Mouse (Mus musculus): Measurements from ENCODE around the gene Aebp1.

Gene Aebp1

DNA sequence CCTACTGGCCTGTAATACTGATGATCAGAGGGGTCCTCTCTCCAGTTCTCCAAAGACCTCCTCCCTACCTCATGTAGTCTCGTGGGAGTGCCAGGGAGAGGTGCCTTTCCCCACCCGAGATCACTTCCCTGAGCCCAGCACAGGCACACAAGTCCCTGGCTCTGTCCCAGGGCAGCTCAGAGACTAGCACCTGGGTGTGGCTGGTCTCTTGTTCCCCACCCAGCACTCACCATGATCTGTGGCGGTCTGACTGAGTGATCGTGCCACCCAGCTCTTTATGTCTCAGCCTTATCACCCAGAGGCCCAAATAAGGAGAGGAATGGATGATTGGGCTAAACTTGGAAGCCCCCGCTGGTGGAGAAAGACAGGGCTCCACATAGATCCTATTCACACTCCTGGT is 36.8 kb downstream of the Aebp1 start, which contains the start of gene Myl7:
Myl7 (minus strand) TSS at position 252 of the 400 bp plus-strand sequence.
- no peak for DNase-seq

DNA sequence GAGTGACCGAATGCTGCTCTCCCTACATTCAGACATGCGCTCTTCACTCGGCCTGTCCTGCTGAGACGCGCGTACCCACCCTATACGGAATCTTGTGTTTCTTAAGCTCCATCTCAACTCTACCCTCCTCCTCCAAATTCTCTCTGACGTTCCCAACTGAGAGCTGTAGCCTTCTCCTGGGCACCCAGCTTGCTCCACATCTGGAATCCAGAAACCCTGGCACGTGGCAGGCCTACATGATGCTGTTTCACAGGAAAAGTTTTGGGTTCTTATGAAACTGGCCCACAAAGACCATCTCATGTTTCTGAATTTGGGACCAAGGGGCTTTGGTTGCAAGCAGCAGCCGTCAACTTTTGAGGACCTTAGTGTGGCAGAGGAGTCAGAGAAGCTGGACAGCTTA is 37.5 kb downstream of the Aebp1 start:
- DNase-seq = no peak

DNA sequence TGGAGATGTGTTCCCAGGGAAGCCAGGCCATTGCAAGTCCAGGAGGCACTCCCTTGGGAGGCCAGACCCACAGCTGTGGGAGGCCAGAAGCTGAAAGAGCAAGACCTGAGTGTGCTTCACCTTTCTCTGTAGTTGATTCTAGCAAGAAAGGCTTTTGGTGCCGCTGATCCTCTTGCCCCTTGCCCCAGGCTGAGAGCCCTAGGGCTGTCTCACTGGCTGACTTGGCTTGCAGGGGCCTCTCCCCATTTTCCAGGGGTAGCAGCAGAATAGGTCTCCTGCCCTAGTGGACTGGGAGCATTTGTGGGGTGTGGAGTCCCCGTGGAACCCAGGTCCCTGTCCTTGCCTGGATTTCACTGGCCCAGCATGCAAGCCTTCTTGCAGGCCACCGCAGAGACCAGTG is 39.6 kb downstream of the Aebp1 start:
- DNase-seq = no peak

DNA sequence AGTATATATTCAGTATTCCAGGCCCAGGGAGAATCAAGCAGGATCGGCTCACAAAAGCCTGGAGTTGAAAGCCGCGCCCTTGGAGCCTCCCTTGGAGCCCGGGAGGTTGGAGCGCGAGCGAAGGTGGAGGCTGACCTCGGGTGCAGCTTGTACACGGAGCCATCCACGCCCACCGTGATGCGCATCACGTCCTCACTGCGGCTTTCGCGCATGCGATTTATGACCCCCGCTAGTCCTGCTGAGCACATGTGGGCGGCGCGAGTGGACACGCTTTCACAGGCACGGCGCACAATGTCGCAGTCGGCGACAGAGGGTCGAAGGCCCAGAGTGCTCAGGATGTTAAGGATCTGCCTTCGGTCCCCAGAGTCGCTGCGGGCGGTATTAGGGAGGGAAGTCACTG is 40.2 kb downstream of the Aebp1 start:
- peak; percentile 60 for DNase-seq

DNA sequence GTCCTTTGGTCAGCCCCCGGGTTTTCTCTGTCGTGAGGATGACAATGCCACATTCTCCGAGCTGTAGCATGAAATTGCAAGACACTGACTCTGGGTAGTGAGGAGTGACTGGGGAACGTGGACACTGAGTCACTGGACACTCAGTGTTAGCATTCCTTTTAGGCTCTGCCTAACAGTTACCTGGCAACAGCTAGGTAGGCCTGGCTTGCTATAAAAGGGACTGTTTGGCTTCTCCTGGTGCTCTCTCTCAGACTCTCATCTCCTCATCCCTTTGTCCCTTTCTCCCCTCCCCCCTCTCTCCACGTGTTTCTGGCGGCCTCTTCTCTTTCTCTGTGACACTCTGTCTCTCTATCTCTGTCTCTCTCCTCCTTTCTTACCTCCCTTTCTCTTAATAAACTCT is 40.6 kb downstream of the Aebp1 start:
- DNase-seq = no peak

DNA sequence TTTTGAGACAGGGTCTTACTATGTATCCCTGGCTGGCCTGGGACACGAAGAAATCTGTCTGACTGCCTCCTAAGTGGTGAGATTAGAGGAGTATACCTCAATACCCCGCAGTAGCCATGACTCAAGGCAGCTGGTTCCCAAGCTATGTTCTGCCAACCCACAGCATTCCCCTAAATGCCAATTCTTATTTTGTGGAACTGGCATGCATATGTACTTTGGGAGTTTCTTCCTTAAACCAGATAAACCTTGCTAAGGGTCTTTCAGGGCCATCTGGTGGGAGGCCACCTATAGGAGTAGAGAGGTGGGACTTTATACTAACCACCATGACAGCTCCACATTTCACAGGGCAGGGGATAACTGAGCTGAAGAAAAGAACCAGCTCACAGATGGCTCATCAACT is 42.1 kb downstream of the Aebp1 start:
- no peak for DNase-seq

DNA sequence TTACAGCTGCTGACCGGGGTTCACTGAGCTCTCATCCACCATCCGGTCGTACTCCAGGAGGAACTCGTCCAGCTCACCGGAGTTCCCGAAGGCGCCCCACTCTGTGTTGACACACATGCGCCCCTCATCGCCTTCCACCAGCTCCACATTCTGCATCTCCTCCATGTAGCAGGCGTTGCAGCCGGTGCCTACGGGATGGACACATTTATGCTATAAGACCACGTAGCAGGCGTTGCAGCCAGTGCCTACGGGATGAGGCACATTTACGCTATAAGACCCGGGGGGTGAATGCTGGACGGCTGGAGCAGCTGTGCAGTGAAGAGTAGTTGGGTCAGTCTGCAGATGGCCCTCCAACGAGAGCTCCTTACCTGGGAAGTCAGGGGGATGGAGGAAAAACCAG is 42.6 kb downstream of the Aebp1 start:
- DNase-seq = no peak

DNA sequence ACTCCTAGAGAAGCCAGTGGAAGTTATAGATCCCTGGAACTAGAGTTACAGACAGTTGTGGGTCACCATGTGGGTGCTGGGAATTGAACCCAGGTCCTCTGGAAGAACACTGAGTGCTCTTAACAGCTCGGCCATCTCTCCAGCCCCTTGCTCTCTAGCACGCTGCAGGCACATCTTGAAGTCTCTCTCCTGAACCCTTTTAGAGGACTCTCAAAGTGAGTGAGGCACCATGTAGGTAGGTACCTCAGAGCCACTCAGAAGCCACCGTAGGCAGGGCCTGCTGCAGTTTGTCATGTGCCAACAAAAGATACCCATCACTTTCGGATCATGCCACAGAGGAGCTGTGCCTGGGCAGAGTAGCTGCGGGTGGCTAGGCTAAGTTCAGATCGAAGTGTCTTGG is 43.1 kb downstream of the Aebp1 start:
- no peak for DNase-seq

DNA sequence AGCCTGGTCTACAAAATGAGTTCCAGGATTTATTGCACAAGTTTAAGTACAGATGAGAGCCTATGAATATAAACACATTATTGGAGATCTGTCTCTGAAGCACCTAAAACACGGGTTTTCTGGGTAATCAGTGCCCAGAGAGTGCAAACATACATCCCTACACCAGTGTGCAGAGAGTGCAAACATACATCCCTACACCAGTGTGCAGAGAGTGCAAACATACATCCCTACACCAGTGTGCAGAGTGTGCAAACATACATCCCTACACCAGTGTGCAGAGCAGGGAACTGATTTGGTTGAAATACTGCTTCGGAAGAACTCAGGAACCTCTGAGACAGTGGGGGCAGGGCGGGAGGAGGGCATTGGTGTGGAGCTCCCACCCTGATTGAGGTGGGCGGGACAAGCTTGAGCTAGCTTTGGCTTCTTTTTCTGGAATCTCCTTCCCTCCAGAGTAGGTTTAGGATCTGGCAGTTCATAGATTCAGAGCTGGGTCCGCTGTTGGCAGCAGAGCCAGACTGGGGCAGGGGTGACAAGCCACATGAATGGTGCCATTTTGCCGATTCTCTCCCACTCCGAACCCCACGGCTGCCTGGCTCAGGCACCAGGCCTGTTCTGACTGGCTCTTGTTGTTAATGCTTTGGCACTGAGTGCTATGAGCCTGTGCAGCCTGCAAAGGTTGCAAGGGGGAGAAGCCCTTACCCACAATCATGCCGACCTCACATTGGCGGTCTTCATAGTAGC is 44.2 kb downstream of the Aebp1 start:
- no peak for DNase-seq

DNA sequence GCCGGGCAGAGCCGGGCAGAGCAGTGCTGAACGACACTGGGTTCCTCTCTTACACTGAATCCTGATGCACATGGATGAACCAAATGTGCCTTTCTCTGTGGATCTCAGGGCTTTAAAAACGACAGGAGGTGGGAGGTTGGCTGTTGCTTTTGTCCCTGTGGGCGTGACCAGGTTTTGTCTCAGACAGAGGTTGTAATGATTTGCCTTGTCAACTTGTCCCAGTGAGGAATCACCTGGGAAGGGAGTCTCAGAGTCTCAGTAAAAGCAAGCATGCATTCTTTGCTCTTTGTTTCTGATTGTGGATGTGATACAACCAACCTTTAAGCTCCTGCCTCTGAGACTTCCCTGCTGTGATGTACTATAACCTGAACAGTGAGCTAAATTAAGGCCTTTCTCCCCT is 45.3 kb downstream of the Aebp1 start:
- DNase-seq = no peak

DNA sequence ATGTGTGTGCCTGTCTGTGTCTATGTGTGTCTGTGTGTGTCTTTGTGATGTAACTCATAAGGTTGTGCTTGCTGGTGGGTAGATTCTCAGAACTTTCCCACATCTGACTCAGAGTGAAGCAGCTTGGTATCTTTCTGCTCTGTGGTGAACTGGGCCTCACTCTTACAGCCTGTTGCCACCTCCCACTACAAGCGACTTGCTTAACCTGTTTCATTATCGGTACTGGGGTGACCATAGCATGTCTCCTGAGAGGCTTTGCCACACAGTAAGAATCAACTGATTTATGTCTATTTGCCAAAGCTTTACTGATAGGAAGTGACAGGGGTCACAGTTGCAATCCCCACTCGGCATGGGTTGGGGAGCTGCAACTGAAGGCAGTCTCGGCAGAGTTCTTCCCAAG is 46.9 kb downstream of the Aebp1 start:
- no peak for DNase-seq

DNA sequence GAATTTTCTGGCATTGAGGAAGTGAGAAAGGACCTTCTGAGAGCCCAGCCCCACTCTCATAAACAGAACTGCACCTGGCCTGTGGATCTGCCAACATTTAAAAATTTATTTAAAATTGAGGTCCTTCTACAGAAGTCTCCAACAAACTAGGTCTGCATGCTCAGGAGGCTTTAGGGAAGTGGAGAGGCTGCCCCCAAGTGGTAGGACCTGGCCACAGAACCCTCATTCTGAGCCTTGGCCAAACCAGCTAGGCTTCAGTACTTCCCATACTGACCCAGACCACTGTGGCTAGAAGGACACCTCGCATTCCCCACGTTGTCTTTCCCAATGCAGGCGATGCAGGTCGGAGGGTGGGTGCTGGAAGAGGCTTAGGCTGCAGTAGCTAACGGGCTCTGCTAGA is 50.9 kb downstream of the Aebp1 start:
- peak; percentile 74 for DNase-seq

DNA sequence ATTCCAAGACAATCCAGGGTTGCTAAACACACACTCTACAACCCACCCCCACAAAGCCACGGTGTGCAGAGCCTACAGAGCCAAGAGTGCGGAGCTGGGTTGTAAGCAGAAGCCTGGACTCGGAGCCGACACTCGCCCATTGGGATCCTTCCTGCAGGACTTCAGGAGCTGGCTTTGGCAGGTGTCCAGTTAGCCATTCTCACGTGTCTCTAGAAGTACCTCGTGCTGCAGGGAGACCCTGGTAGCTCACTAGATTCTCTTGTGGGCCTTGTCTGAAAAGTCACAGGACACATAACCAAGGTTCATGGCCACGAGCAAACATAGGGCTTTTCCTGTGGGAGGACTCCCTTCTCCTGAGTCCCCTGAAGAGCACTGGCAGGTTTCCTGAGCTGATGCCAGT is 51.5 kb downstream of the Aebp1 start:
- no peak for DNase-seq

DNA sequence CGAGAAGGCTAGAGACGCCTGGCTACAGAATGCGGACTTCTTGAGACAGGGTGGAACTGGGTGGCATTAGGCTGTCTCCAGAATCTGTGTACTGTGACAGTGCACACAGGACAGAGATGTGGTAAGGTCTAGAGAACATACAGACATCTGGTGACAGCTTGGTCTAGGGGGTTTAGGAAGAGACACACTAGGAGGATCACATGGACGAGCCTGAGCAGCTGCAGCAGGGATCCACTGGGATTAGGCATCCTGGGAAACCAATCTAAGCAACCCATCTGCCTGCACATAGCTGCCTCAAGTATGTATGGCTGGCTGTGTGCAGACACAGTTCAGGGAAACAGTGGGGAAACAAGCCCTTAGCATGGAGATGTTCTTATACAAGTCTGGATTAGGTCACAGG is 52.2 kb downstream of the Aebp1 start:
- DNase-seq = no peak

DNA sequence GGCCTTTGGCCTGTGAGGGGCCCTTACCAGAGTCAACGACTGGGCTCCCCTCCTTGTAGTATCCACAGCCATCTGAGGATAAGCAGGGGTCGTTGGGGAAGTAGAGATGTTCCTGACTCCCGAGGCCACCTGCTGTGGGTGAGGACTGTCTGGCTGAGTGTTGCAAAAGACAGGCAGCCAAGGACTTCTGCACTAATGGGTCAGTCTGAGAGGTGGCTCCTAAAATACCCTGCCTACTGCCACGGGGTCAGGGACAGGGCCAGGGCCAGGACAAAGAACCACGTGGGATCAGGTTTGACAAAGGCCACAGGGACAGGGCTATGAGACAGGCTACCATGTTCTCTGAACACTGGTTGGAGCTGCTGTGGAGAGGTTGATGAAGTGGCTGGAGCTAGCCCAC is 53.2 kb downstream of the Aebp1 start:
- no peak for DNase-seq

DNA sequence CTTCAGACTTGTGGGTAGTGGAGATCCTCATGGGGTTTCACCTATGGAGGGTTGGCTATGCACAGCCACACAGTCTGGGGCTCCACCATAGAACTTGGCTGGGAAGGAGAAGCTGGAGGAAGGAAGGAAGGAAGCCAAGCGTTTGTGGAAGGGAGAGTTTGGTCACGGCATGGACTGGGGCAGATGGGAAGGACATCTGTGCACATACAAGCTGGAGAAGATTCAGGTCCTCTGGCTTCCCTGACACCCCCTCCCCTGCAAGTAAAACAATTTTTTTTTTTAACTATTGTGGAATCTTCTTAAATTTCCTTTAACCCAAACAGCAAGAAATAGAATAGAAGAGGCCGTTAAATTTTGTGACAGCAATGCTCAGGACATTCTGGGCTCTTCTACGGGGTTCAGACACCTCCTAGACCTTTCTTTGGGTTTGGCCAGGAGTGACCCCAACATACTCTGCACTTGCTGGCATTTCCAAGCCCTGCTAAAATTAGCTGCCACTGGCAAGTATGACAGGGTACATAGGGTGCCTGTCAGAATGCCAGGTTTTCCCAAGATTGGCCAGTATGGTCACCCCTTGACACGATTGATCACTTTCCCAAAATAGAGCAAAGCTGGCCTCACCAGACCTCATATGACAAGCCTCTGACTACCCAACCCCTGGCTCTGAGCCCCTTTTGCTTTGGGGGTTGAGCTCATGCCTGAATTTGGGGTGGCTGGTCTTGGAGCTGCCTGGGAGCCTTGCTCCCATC is 53.9 kb downstream of the Aebp1 start:
- DNase-seq = no peak

DNA sequence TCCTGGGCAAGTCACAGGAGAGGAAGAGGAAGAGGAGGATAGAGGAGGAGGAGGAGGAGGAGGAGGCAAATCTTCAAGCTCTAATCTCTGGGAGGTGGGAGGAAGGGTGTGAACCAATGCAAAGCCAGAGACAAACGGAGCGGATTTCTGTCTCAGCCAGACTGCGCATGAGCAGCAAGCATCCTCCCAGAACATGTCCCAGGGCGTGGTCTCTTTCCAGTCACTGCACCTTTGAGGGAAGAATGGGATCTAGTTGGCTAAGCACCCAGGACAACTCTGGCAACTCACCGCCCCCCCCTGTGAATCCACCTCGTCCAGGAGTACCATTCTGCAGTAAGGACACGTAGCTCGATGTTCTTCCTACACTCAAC is 54.4 kb downstream of the Aebp1 start:
- no peak for DNase-seq

DNA sequence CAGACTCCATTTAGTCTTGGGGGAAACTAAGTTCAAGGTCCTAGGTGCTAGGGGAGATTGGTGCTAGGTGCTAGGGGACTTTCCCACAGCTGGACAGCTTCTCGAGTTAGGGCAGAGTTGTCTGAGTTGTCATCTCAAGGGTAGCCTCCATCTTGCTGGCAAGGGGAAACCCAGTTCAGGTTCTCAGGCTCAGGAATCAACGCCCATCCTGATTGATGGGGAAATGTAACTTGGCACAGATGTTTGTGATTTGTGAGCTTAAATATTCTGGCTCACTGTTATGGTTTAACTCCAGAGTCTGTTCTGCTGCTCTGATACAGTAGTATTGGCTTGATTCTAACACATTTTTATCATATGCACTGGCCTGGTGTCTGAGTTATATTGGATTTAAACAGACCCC is 56.4 kb downstream of the Aebp1 start:
- DNase-seq = no peak

DNA sequence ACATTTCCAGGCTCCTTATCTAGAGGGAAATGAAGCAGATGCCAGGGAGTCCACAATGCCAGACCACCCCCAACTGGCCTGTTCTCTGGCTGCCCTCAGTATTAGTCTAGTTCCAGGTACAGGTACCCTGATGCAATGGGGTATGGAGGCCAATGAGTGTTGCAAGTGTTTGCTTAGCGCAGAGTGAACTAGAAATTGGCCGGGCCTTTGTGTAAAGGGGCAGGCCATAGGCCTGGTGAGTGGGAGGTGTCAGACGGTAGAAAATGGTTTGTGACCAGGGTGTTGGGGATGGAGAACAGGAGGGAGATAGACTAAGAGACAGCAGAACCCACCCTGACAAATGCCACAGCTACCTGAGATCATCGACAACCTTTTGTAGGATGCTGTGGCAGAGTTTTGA is 57.9 kb downstream of the Aebp1 start:
- no peak for DNase-seq

DNA sequence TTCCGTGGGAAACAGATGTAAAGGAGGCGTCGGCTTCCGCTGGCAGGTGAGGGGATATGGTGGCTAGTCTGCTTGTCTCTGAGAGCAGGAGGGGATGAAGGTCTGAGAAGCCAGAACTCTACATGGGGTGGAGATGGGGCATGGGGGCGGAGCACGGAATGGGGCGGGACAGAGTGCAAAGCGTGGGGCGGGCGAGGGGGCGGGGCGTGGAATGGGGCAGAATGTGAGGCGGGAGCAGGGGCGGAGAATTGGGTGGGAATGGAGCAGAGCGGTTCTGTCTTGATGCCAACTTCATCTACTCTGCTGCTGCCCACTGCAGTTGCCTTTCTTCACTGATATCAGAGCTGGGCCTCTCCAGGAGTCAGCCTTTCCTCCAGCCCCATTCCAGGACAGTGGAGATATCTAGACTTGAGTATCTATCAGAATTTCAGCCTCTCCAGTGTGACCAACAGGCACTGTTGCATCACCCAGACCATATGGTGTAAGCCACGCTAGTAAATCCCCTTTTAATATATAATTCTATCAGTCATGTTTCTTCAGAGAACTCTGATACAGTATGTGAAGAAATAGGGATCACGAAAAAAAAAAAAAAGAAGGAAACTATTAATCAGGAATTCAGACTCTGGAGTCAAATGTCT is 58.7 kb downstream of the Aebp1 start:
- DNase-seq = no peak
